Mouse (Mus musculus): Measurements from ENCODE around the gene Nin. TPM values are rescaled to one million over a fixed set of nuclear protein-coding genes. Genes with fewer than 3 reads are reported as not detected.

Gene Nin
- polyA plus RNA-seq, 1 experiment from 2014 or later = 26.1 TPM

- H3K36me3 ChIP-seq (ENCODE audit: control insufficient read depth, insufficient read depth, low read length) = peaks cover 12% of the 10 kb centered on the region; the same call in 1 of the 2 replicates
- no peak overlapping the region for H3K9ac ChIP-seq (replicated peaks; ENCODE audit: low read depth, low read length)
- no peaks in the 10 kb centered on the region for H3K9me3 ChIP-seq (ENCODE audit: control insufficient read depth, low read depth, low read length)
- no peaks in the 10 kb centered on the region for H3K4me1 ChIP-seq (ENCODE audit: control insufficient read depth, insufficient read depth, low read length)
- no peak for ATAC-seq (ENCODE audit: insufficient number of reproducible peaks, insufficient read depth, low FRiP score, low read depth)
- no peaks in the 10 kb centered on the region for H3K27me3 ChIP-seq (ENCODE audit: control insufficient read depth, insufficient read depth, low read length)
- WGBS = 91% methylated on average over 4 of the region's 4 CpGs
- no peak overlapping the region for H3K4me3 ChIP-seq (ENCODE audit: low read depth, low read length)
- H3K4me2 ChIP-seq (replicated peaks; ENCODE audit: low read depth, low read length) = no peak overlapping the region
- H3K27ac ChIP-seq (ENCODE audit: low read length) = no peak overlapping the region
Observed at GRCm38 (mm10) chr12:70010356-70010755, 103.2 kb downstream of the Nin start.

GRCm38 (mm10) chr12:70005103-70005502 lies 108.4 kb downstream of the Nin start:
- WGBS = 76% methylated on average over 4 of the region's 4 CpGs

GRCm38 (mm10) chr12:69998186-69998983 lies 115.1 kb downstream of the Nin start:
- H3K27ac ChIP-seq (ENCODE audit: low read length) = no peak overlapping the region
- no peaks in the 10 kb centered on the region for H3K9me3 ChIP-seq (ENCODE audit: control insufficient read depth, low read depth, low read length)
- H3K9ac ChIP-seq (replicated peaks; ENCODE audit: low read depth, low read length) = no peak overlapping the region
- H3K27me3 ChIP-seq (ENCODE audit: control insufficient read depth, insufficient read depth, low read length) = no peaks in the 10 kb centered on the region
- 67% methylated on average over 13 of the region's 13 CpGs for WGBS
- no peaks in the 10 kb centered on the region for H3K4me1 ChIP-seq (ENCODE audit: control insufficient read depth, insufficient read depth, low read length)
- H3K4me3 ChIP-seq (ENCODE audit: low read depth, low read length) = no peak overlapping the region
- ATAC-seq (ENCODE audit: insufficient number of reproducible peaks, insufficient read depth, low FRiP score, low read depth) = no peak
- no peak overlapping the region for H3K4me2 ChIP-seq (replicated peaks; ENCODE audit: low read depth, low read length)
- no peaks in the 10 kb centered on the region for H3K36me3 ChIP-seq (ENCODE audit: control insufficient read depth, insufficient read depth, low read length)

More at GRCm38 (mm10) chr12:70005103-70005502, 108.4 kb downstream of the Nin start:
- H3K4me1 ChIP-seq (ENCODE audit: control insufficient read depth, insufficient read depth, low read length) = no peaks in the 10 kb centered on the region
- H3K9me3 ChIP-seq (ENCODE audit: control insufficient read depth, low read depth, low read length) = no peaks in the 10 kb centered on the region
- no peak overlapping the region for H3K4me2 ChIP-seq (replicated peaks; ENCODE audit: low read depth, low read length)
- H3K36me3 ChIP-seq (ENCODE audit: control insufficient read depth, insufficient read depth, low read length) = no peaks in the 10 kb centered on the region
- ATAC-seq (ENCODE audit: insufficient number of reproducible peaks, insufficient read depth, low FRiP score, low read depth) = no peak
- H3K9ac ChIP-seq (replicated peaks; ENCODE audit: low read depth, low read length) = no peak overlapping the region
- H3K27me3 ChIP-seq (ENCODE audit: control insufficient read depth, insufficient read depth, low read length) = no peaks in the 10 kb centered on the region
- no peak overlapping the region for H3K27ac ChIP-seq (ENCODE audit: low read length)
- no peak overlapping the region for H3K4me3 ChIP-seq (ENCODE audit: low read depth, low read length)

GRCm38 (mm10) chr12:69995382-69995781 lies 118.1 kb downstream of the Nin start:
- no peak overlapping the region for H3K9ac ChIP-seq (replicated peaks; ENCODE audit: low read depth, low read length)
- no peaks in the 10 kb centered on the region for H3K36me3 ChIP-seq (ENCODE audit: control insufficient read depth, insufficient read depth, low read length)
- no peaks in the 10 kb centered on the region for H3K4me1 ChIP-seq (ENCODE audit: control insufficient read depth, insufficient read depth, low read length)
- no peak for ATAC-seq (ENCODE audit: insufficient number of reproducible peaks, insufficient read depth, low FRiP score, low read depth)
- no peak overlapping the region for H3K27ac ChIP-seq (ENCODE audit: low read length)
- H3K27me3 ChIP-seq (ENCODE audit: control insufficient read depth, insufficient read depth, low read length) = no peaks in the 10 kb centered on the region
- WGBS = 67% methylated on average over 3 of the region's 3 CpGs
- no peak overlapping the region for H3K4me3 ChIP-seq (ENCODE audit: low read depth, low read length)
- H3K9me3 ChIP-seq (ENCODE audit: control insufficient read depth, low read depth, low read length) = no peaks in the 10 kb centered on the region
- H3K4me2 ChIP-seq (replicated peaks; ENCODE audit: low read depth, low read length) = no peak overlapping the region

GRCm38 (mm10) chr12:69986786-69987497 lies 126.6 kb downstream of the Nin start, which contains the start of gene Sav1:
Gene Sav1, minus strand, starts transcription at chr12:69987002.
- peaks cover 10% of the 10 kb centered on the region for H3K4me1 ChIP-seq (ENCODE audit: control insufficient read depth, insufficient read depth, low read length)

GRCm38 (mm10) chr12:69986241-69986762 lies 127.2 kb downstream of the Nin start:
- WGBS = under 1% methylated on average over 36 of the region's 36 CpGs
- peak overlapping the region; percentile 79 for H3K4me3 ChIP-seq (ENCODE audit: low read depth, low read length)
- peak; percentile 53 for ATAC-seq (ENCODE audit: insufficient number of reproducible peaks, insufficient read depth, low FRiP score, low read depth)

More at GRCm38 (mm10) chr12:69986786-69987497, 126.6 kb downstream of the Nin start, which contains the start of gene Sav1:
- peaks cover 17% of the 10 kb centered on the region for H3K36me3 ChIP-seq (ENCODE audit: control insufficient read depth, insufficient read depth, low read length)
- peak within 1 kb of the TSS; percentile 79 for H3K4me3 ChIP-seq (ENCODE audit: low read depth, low read length)
- peak within 1 kb of the TSS; percentile 68 for H3K4me2 ChIP-seq (replicated peaks; ENCODE audit: low read depth, low read length)
- peak within 1 kb of the TSS; percentile 82 for H3K27ac ChIP-seq (ENCODE audit: low read length)
- no peaks in the 10 kb centered on the region for H3K27me3 ChIP-seq (ENCODE audit: control insufficient read depth, insufficient read depth, low read length)
- H3K9ac ChIP-seq (replicated peaks; ENCODE audit: low read depth, low read length) = peak within 1 kb of the TSS; percentile 92
- H3K9me3 ChIP-seq (ENCODE audit: control insufficient read depth, low read depth, low read length) = no peaks in the 10 kb centered on the region
- ATAC-seq (ENCODE audit: insufficient number of reproducible peaks, insufficient read depth, low FRiP score, low read depth) = peak; percentile 91
- WGBS = under 1% methylated on average over 89 of the region's 102 CpGs

GRCm38 (mm10) chr12:69985546-69985945 lies 128.0 kb downstream of the Nin start:
- peaks cover 23% of the 10 kb centered on the region for H3K36me3 ChIP-seq (ENCODE audit: control insufficient read depth, insufficient read depth, low read length)
- H3K9me3 ChIP-seq (ENCODE audit: control insufficient read depth, low read depth, low read length) = no peaks in the 10 kb centered on the region
- ATAC-seq (ENCODE audit: insufficient number of reproducible peaks, insufficient read depth, low FRiP score, low read depth) = no peak
- 30% methylated on average over 4 of the region's 4 CpGs for WGBS
- H3K4me3 ChIP-seq (ENCODE audit: low read depth, low read length) = peak overlapping the region; percentile 79
- peak overlapping the region; percentile 92; the same call in 1 of the 2 replicates for H3K9ac ChIP-seq (replicated peaks; ENCODE audit: low read depth, low read length)
- H3K4me1 ChIP-seq (ENCODE audit: control insufficient read depth, insufficient read depth, low read length) = peaks cover 13% of the 10 kb centered on the region
- H3K27me3 ChIP-seq (ENCODE audit: control insufficient read depth, insufficient read depth, low read length) = no peaks in the 10 kb centered on the region
- H3K4me2 ChIP-seq (replicated peaks; ENCODE audit: low read depth, low read length) = peak overlapping the region; percentile 68
- no peak overlapping the region for H3K27ac ChIP-seq (ENCODE audit: low read length)

More at GRCm38 (mm10) chr12:69986241-69986762, 127.2 kb downstream of the Nin start:
- H3K27ac ChIP-seq (ENCODE audit: low read length) = peak overlapping the region; percentile 82
- peak overlapping the region; percentile 68 for H3K4me2 ChIP-seq (replicated peaks; ENCODE audit: low read depth, low read length)
- H3K27me3 ChIP-seq (ENCODE audit: control insufficient read depth, insufficient read depth, low read length) = no peaks in the 10 kb centered on the region
- H3K4me1 ChIP-seq (ENCODE audit: control insufficient read depth, insufficient read depth, low read length) = peaks cover 13% of the 10 kb centered on the region
- no peaks in the 10 kb centered on the region for H3K9me3 ChIP-seq (ENCODE audit: control insufficient read depth, low read depth, low read length)
- H3K9ac ChIP-seq (replicated peaks; ENCODE audit: low read depth, low read length) = peak overlapping the region; percentile 92
- H3K36me3 ChIP-seq (ENCODE audit: control insufficient read depth, insufficient read depth, low read length) = peaks cover 19% of the 10 kb centered on the region

GRCm38 (mm10) chr12:69982874-69983273 lies 130.6 kb downstream of the Nin start:
- no peak overlapping the region for H3K27ac ChIP-seq (ENCODE audit: low read length)
- ATAC-seq (ENCODE audit: insufficient number of reproducible peaks, insufficient read depth, low FRiP score, low read depth) = no peak
- H3K36me3 ChIP-seq (ENCODE audit: control insufficient read depth, insufficient read depth, low read length) = peaks cover 23% of the 10 kb centered on the region
- no peak overlapping the region for H3K4me2 ChIP-seq (replicated peaks; ENCODE audit: low read depth, low read length)
- no peaks in the 10 kb centered on the region for H3K27me3 ChIP-seq (ENCODE audit: control insufficient read depth, insufficient read depth, low read length)
- H3K9ac ChIP-seq (replicated peaks; ENCODE audit: low read depth, low read length) = no peak overlapping the region
- peaks cover 11% of the 10 kb centered on the region for H3K4me1 ChIP-seq (ENCODE audit: control insufficient read depth, insufficient read depth, low read length)
- no peak overlapping the region for H3K4me3 ChIP-seq (ENCODE audit: low read depth, low read length)
- 69% methylated on average over 5 of the region's 5 CpGs for WGBS
- no peaks in the 10 kb centered on the region for H3K9me3 ChIP-seq (ENCODE audit: control insufficient read depth, low read depth, low read length)
